Mouse (Mus musculus) embryonic facial prominence, embryonic 11.5 days (tissue): Measurements from ENCODE around the gene Ston2. TPM values are rescaled to one million over a fixed set of nuclear protein-coding genes. Genes with fewer than 3 reads are reported as not detected.
A peak's percentile ranks its signal among the peaks of the same experiment; 100 is the strongest.

Experiments used
- ATAC-seq: fragments of 200-750 bp; cut with Nextera tagmentation; replicated peaks from 2 replicates; pipeline ENCODE4 v1.8.0; 2017; ENCODE audit warnings: low read depth; ENCODE audit not compliant: insufficient number of reproducible peaks, low FRiP score, low TSS enrichment
- DNase-seq: peaks from one replicate; pipeline ENCODE4 v3.0.0-alpha.2; 2015; ENCODE audit warnings: low spot score
- H3K27ac ChIP-seq: fragments of 300-500 bp; sonication (generic); replicated peaks from 2 replicates; pipeline ENCODE4 v1.5.1; 2014; ENCODE audit warnings: mild to moderate bottlenecking, low read depth, low read length, control low read depth
- H3K27me3 ChIP-seq: fragments of 300-500 bp; sonication (generic); 2 replicates; pipeline ENCODE4 v1.6.1; 2014; ENCODE audit warnings: mild to moderate bottlenecking, low read length, moderate library complexity, mixed read lengths; ENCODE audit not compliant: control insufficient read depth, insufficient read depth
- H3K36me3 ChIP-seq: fragments of 300-500 bp; sonication (generic); replicated peaks from 2 replicates; pipeline ENCODE4 v1.6.1; 2014; ENCODE audit warnings: low read depth, mild to moderate bottlenecking, low read length, moderate library complexity, mixed read lengths; ENCODE audit not compliant: control insufficient read depth, insufficient read depth
- H3K4me1 ChIP-seq: fragments of 300-500 bp; sonication (generic); 2 replicates; pipeline ENCODE4 v1.6.1; 2014; ENCODE audit warnings: low read length, mixed read lengths; ENCODE audit not compliant: control insufficient read depth, insufficient read depth
- H3K4me2 ChIP-seq: fragments of 300-500 bp; sonication (generic); 2 replicates; pipeline ENCODE4 v1.6.1; 2014; ENCODE audit warnings: low read depth, mild to moderate bottlenecking, control low read depth, low read length, moderate library complexity
- H3K4me3 ChIP-seq: fragments of 300-500 bp; sonication (generic); 2 replicates; pipeline ENCODE4 v1.5.1; 2014; ENCODE audit warnings: low read depth, low read length, control low read depth
- H3K9ac ChIP-seq: fragments of 300-500 bp; sonication (generic); replicated peaks from 2 replicates; pipeline ENCODE4 v1.6.1; 2014; ENCODE audit warnings: mild to moderate bottlenecking, control low read depth, low read length
- H3K9me3 ChIP-seq: fragments of 300-500 bp; sonication (generic); replicated peaks from 2 replicates; pipeline ENCODE4 v1.6.1; 2016; ENCODE audit warnings: mild to moderate bottlenecking, low read length, inconsistent platforms, mixed read lengths; ENCODE audit not compliant: control insufficient read depth
- WGBS: fragments of 180-500 bp; shearing (Covaris S2); extraction: QIAGEN DNeasy Blood & Tissue Kit; methylation state at CpG from one replicate; pipeline ENCODE4 v1.1.7; 2014; 5-methylcytosine and 5-hydroxymethylcytosine counted together
- polyA plus RNA-seq: library from polyadenylated mRNA; unstranded; fragments of >200 nt; fragmentation: Nextera tagmentation; extraction: Ambion mirVana; gene quantifications from 2 replicates; pipeline ENCODE4 v1.2.1, GENCODE M21; 2014

Ston2 gene
- polyA plus RNA-seq, result 5.4 and 6.9 TPM in 2 replicates

DNA sequence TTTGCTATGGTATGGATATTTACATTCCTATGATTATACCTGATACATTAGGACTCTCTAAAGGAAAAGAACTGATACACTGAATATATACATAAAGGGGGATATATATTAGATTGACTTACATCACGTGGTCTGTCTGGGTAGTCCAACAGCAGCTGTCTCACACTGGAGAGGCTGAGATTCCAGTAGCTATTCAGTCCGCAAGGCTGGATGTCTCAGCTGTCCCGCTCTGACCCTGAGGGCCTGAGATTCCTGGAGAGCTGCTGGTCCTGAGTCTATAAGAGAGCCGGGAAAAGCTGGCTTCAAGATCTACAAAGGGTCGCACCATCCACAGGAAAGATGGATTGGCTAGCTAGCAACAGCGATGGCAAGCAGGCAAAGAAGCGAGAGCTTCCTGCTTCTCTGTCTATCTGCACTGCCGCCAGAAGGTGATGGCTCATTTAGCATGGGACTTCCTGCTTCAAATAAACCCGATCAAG lies at the start of gene Ston2:
Ston2 (minus strand) TSS at position 429 of the 479 bp plus-strand sequence.
- H3K4me3 ChIP-seq, result no peak within 1 kb of the TSS
- no peak for ATAC-seq

DNA sequence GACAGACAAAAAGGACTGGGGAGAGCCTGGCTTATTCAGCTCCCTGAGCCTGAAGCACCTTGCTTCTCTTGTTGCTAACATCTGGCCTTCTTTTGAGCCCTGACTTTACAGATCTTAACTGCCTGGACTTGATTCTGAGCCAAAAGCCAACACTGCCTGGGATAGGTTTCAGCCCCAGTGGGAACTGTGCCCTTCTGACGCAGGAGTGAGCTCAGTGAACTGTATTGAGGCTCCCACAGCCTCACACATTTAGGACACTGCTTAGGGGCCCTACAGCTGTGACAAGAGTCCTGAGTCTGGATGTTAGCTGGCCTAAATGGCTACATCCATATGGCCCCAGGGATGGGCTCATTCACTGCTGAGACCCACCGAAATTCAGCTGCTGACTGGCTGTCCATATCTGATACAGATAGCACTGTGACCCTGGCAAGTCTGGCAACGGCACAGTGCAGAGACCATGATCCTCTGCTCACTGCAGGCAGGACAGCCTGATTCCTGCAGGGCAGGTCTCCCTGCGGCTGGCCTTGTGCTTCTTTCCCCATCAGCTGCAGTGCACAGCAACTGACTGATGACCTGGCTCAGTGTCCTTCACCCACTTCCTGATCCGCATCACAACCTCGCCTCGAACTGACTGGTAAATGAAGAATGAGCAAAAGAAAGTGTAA lies 49.3 kb upstream of the Ston2 start:
- Histone ChIP-seq H3K4me2 (no peak overlapping the region), H3K4me1 (no peaks in the 10 kb centered on the region), H3K4me3 (no peak overlapping the region), H3K27ac (no peak overlapping the region), H3K27me3 (no peaks in the 10 kb centered on the region), H3K9me3 (no peaks in the 10 kb centered on the region), H3K36me3 (peaks cover 4% of the 10 kb centered on the region; the same call in 1 of the 2 replicates), H3K9ac (no peak overlapping the region)
- ATAC-seq, result no peak
- no peak for DNase-seq
- 91% methylated on average over 7 of the region's 7 CpGs for WGBS

More for the DNA sequence above, at the start of gene Ston2:
- Histone ChIP-seq H3K9ac (no peak within 1 kb of the TSS), H3K27me3 (no peaks in the 10 kb centered on the region), H3K36me3 (no peaks in the 10 kb centered on the region), H3K4me1 (peaks cover 5% of the 10 kb centered on the region; the same call in 1 of the 2 replicates), H3K4me2 (no peak within 1 kb of the TSS), H3K9me3 (no peaks in the 10 kb centered on the region), H3K27ac (no peak within 1 kb of the TSS)
- no peak for DNase-seq
- WGBS, result 86% methylated on average over 9 of the region's 9 CpGs

DNA sequence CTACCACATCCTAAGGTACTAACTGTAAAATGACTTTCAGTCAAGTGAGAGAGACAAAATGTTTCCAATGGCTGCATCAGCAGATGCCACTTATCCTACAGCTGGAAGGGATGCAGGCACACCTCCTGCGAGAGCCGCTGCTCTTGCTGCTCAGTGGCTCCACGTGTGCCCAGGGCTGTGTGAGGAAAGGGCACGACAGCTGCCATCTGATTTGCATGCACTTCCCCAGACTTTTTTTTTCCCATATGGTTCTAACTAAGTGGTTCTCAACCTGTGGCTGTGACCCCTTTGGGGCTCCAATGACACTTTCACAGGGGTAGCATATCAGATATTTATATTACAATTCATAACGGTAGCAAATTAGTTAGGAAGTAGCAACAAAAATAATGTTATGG lies 45.7 kb upstream of the Ston2 start:
- H3K4me1 ChIP-seq, result no peaks in the 10 kb centered on the region
- DNase-seq (no peak), ATAC-seq (no peak)
- no peak overlapping the region for H3K27ac ChIP-seq
- WGBS, result 44% methylated on average over 5 of the region's 5 CpGs
- no peaks in the 10 kb centered on the region for H3K27me3 ChIP-seq
- no peak overlapping the region for H3K4me2 ChIP-seq
- H3K9ac ChIP-seq, result no peak overlapping the region
- H3K9me3 ChIP-seq, result no peaks in the 10 kb centered on the region
- H3K4me3 ChIP-seq, result no peak overlapping the region
- H3K36me3 ChIP-seq, result peaks cover 2% of the 10 kb centered on the region; the same call in 1 of the 2 replicates

DNA sequence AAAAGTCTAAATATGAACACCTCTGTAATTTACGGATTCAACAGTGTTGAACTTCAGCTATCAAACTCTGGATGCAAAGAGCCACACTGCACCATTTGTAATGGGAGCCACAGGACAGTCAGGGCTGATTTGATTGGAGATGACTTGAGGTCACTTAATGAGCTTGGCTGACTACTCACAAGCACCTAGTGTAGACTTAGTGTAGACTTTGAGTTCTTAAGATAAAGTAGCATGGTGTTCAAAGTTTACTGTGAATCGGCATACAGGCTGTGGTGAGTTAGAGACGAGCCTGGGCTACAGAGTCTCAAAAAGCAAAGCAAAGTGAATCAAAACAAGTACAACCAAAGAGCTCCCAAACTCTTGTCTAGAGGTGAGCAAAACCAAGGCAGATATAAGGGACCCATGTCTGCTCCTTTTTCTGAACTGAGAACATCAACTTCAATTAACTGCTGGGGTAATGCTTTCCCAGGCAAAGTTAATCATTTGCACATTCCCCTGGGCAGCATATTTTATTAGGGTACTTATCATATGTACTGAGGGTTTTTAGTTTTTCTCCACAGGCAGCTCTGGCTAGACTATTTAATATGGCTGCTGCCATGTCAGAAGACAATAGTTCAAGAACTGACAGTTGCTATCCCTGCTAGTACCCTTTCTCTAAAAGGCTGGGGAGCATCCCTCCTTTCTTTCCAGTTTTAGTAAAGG lies 45.2 kb upstream of the Ston2 start:
- WGBS, result 90% methylated on average over 3 of the region's 3 CpGs
- Histone ChIP-seq H3K4me2 (no peak overlapping the region), H3K9me3 (no peaks in the 10 kb centered on the region), H3K27me3 (no peaks in the 10 kb centered on the region), H3K36me3 (peaks cover 2% of the 10 kb centered on the region; the same call in 1 of the 2 replicates), H3K9ac (no peak overlapping the region), H3K4me1 (no peaks in the 10 kb centered on the region), H3K4me3 (no peak overlapping the region), H3K27ac (no peak overlapping the region)
- DNase-seq, result no peak
- no peak for ATAC-seq

DNA sequence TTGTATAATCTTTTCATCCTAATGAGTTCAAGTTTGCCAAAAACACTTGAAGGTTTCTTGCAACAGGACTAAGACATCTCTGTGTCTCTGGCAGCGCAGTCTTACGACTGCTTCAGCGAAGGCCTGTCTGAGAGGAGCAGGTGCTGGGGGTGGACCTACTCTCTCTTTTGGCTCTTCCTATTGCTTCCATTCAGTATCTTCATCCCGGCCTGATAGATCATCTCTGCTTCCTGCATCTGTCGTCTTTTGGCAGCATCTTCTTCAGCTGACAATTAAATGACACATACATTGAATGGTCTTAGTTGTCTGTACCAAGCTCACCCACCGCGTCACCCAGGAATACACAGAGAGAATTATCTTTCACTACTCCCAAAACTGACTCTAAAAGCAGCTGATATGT lies 43.2 kb upstream of the Ston2 start:
- WGBS, result 94% methylated on average over 7 of the region's 7 CpGs
- no peaks in the 10 kb centered on the region for H3K36me3 ChIP-seq
- H3K9me3 ChIP-seq, result no peaks in the 10 kb centered on the region
- H3K4me1 ChIP-seq, result no peaks in the 10 kb centered on the region
- DNase-seq (no peak), ATAC-seq (no peak)
- H3K4me2 ChIP-seq, result no peak overlapping the region
- no peak overlapping the region for H3K27ac ChIP-seq
- H3K27me3 ChIP-seq, result no peaks in the 10 kb centered on the region
- H3K9ac ChIP-seq, result no peak overlapping the region
- no peak overlapping the region for H3K4me3 ChIP-seq

DNA sequence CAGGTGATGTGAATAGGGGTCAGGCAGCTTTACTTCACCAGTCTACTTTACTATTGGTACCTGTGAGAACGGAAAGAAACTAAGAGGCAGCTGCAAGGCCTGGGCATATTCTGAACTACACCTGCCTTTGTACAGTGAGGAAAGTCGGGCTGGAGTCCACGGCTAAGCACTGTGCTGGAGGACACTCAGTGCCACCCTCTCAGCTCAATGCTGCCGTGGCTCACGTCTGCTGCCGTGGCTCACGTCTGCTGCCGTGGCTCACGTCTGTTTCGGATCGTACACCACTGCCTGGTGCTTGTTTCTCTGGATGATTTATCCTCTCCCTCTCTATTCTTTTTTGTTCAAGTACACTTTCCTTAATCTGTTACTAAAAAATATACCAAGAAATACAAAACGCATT lies 32.3 kb upstream of the Ston2 start:
- H3K4me3 ChIP-seq, result no peak overlapping the region
- no peaks in the 10 kb centered on the region for H3K27me3 ChIP-seq
- no peaks in the 10 kb centered on the region for H3K4me1 ChIP-seq
- 91% methylated on average over 12 of the region's 12 CpGs for WGBS
- ATAC-seq (no peak), DNase-seq (no peak)
- no peak overlapping the region for H3K9ac ChIP-seq
- H3K36me3 ChIP-seq, result peaks cover 4% of the 10 kb centered on the region
- no peak overlapping the region for H3K4me2 ChIP-seq
- no peak overlapping the region for H3K27ac ChIP-seq
- no peaks in the 10 kb centered on the region for H3K9me3 ChIP-seq

DNA sequence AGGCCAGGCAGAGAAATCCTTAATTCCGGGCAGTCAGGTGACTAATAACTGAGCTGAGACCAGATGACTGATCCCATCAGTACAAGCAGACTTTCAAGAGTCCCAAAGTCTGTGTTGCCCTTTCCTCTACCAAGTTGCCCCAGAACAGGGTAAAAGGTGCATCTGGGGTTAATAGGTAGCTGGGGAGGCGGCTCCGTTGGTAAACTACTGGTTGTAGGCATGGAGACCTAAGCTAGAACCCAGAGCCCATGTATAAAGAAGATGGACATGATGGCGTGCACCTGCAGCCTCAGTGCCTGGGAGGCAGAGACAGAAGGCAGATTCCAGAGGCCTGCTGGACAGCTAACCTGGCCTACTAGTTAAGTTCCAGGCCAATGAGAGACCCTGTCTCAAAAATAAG lies 30.5 kb upstream of the Ston2 start:
- Histone ChIP-seq H3K27me3 (no peaks in the 10 kb centered on the region), H3K4me2 (no peak overlapping the region), H3K9ac (no peak overlapping the region), H3K4me1 (no peaks in the 10 kb centered on the region), H3K9me3 (no peaks in the 10 kb centered on the region), H3K4me3 (no peak overlapping the region), H3K27ac (no peak overlapping the region), H3K36me3 (peaks cover 8% of the 10 kb centered on the region)
- no peak for DNase-seq
- 88% methylated on average over 4 of the region's 4 CpGs for WGBS
- no peak for ATAC-seq

DNA sequence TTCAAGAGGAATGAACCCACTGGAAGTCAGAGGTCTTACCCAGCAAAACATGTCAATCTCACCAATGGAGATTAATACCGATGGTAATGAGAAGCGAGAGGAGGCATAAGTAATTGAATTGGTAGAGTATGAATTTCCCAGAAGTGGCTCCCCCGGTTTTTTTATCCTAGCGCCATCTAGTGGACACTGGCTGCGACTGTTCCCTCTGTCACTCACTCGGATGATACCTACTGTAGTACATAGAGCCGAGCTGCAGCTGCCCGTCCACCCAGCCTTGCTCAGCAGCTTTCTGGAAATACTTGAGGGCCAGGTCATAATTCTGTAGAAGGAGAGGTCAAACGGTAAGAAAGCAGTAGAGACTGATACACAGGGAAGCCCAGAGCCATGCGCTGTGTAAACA lies 27.8 kb upstream of the Ston2 start:
- WGBS, result 30% methylated on average over 10 of the region's 10 CpGs
- H3K4me1 ChIP-seq, result no peaks in the 10 kb centered on the region
- ATAC-seq (peak; percentile 80), DNase-seq (peak; percentile 78)
- H3K36me3 ChIP-seq, result peaks cover 5% of the 10 kb centered on the region; the same call in 1 of the 2 replicates
- H3K9me3 ChIP-seq, result no peaks in the 10 kb centered on the region
- no peak overlapping the region for H3K4me2 ChIP-seq
- no peak overlapping the region for H3K4me3 ChIP-seq
- H3K9ac ChIP-seq, result no peak overlapping the region
- H3K27ac ChIP-seq, result no peak overlapping the region
- H3K27me3 ChIP-seq, result no peaks in the 10 kb centered on the region
